Mouse (Mus musculus) limb, embryonic 11.5 days (tissue): ENCODE data around the gene Cenpf. TPM values are rescaled to one million over a fixed set of nuclear protein-coding genes. Genes with fewer than 3 reads are reported as not detected.

Source experiments
- ATAC-seq: fragments of 200-750 bp; cut with Nextera tagmentation; 2 replicates; pipeline ENCODE4 v1.8.0; 2017; ENCODE audit warnings: low read depth; ENCODE audit not compliant: insufficient number of reproducible peaks, low FRiP score, low TSS enrichment
- DNase-seq: peaks from one replicate; pipeline ENCODE4 v3.0.0-alpha.2; 2015; ENCODE audit warnings: low spot score
- H3K27ac ChIP-seq: fragments of 300-500 bp; sonication (generic); replicated peaks from 2 replicates; pipeline ENCODE4 v1.5.1; 2014; ENCODE audit warnings: low read depth, mild to moderate bottlenecking, low read length
- H3K27me3 ChIP-seq: fragments of 300-500 bp; sonication (generic); 2 replicates; pipeline ENCODE4 v1.6.1; 2014; ENCODE audit warnings: mild to moderate bottlenecking, low read length, mixed read lengths; ENCODE audit not compliant: control insufficient read depth, insufficient read depth
- H3K36me3 ChIP-seq: fragments of 300-500 bp; sonication (generic); 2 replicates; pipeline ENCODE4 v1.6.1; 2014; ENCODE audit warnings: mild to moderate bottlenecking, low read length, moderate library complexity, mixed read lengths; ENCODE audit not compliant: control insufficient read depth, insufficient read depth
- H3K4me1 ChIP-seq: fragments of 300-500 bp; sonication (generic); 2 replicates; pipeline ENCODE4 v1.6.1; 2014; ENCODE audit warnings: low read length, mixed read lengths; ENCODE audit not compliant: control insufficient read depth, insufficient read depth
- H3K4me2 ChIP-seq: fragments of 300-500 bp; sonication (generic); 2 replicates; pipeline ENCODE4 v1.6.1; 2014; ENCODE audit warnings: low read depth, mild to moderate bottlenecking, moderate library complexity; ENCODE audit not compliant: severe bottlenecking
- H3K4me3 ChIP-seq: fragments of 300-500 bp; sonication (generic); 2 replicates; pipeline ENCODE4 v1.5.1; 2014; ENCODE audit warnings: low read depth, low read length
- H3K9ac ChIP-seq: fragments of 300-500 bp; sonication (generic); 2 replicates; pipeline ENCODE4 v1.6.1; 2014; ENCODE audit warnings: mild to moderate bottlenecking, low read length
- H3K9me3 ChIP-seq: fragments of 300-500 bp; sonication (generic); 2 replicates; pipeline ENCODE4 v1.6.1; 2016; ENCODE audit warnings: low read length; ENCODE audit not compliant: control insufficient read depth
- WGBS: fragments of 180-500 bp; shearing (Covaris S2); extraction: QIAGEN DNeasy Blood & Tissue Kit; methylation state at CpG from one replicate; pipeline ENCODE4 v1.1.7; 2014; 5-methylcytosine and 5-hydroxymethylcytosine counted together
- polyA plus RNA-seq: library from polyadenylated mRNA; unstranded; fragments of >200 nt; fragmentation: Nextera tagmentation; extraction: Ambion mirVana; gene quantifications from 2 replicates; pipeline ENCODE4 v1.2.1, GENCODE M21; 2014

The Cenpf gene
- polyA plus RNA-seq, 1 experiment from 2014 or later: 96.7 TPM

DNA sequence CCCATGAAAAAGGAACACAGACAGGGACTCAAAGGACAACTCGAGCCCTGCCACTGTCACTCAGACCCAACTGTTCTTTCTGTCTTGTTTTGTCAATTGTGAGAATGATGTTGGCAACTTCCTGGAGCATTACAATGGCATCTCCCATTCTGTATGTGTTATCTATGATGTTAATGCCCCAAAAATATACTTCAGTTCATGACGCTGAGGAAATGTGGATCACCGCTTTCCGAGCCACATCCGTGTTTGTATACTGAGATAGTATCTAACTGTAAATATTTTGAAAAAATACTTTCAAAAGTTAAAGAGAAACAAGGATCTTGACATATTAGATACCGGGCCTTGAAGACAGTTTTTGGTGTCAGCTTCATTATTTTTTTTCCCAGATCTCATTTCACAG is 1.9 kb downstream of the Cenpf start:
- H3K9ac ChIP-seq: no peak overlapping the region
- ATAC-seq: no peak
- no peaks in the 10 kb centered on the region for H3K9me3 ChIP-seq
- H3K4me2 ChIP-seq: peak overlapping the region; percentile 18
- WGBS: 89% methylated on average over 6 of the region's 6 CpGs
- no peak overlapping the region for H3K27ac ChIP-seq
- no peak overlapping the region for H3K4me3 ChIP-seq
- peaks cover 14% of the 10 kb centered on the region; the same call in 1 of the 2 replicates for H3K36me3 ChIP-seq
- no peak for DNase-seq
- H3K27me3 ChIP-seq: no peaks in the 10 kb centered on the region
- H3K4me1 ChIP-seq: peaks cover 6% of the 10 kb centered on the region

DNA sequence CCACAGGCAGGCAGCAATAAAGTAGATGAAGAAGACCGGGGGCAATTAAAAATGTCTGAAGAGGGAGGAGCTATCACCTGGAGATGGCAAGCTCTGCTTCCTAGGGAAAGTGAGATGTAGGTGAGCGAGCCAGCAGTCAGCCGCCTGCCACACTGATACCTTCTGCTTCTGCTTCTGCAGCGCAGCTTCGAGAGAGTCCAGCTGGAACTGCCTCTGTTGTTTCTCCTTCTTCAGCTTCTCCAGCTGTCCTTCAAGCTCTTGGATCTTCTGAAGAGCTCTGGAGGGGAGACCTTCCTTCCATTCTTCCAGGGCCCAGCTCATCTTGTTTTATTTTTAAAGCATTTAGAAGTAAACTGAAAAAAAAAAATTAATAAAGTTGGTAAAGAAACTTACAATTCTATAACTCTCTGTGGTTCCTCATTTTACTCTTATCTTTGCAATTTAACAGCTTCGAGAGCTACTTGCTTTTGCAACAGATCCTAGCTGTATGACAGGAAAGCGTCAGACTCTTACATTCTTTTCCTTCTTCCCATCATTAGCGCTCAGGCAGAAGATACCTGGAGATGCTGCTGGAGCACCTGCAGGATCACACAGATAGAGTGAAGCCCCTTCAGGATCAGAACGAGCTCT is 3.0 kb downstream of the Cenpf start:
- no peaks in the 10 kb centered on the region for H3K27me3 ChIP-seq
- no peak overlapping the region for H3K4me3 ChIP-seq
- no peak overlapping the region for H3K9ac ChIP-seq
- DNase-seq (no peak), ATAC-seq (no peak)
- WGBS: 92% methylated on average over 9 of the region's 9 CpGs
- peaks cover 14% of the 10 kb centered on the region; the same call in 1 of the 2 replicates for H3K36me3 ChIP-seq
- H3K4me2 ChIP-seq: no peak overlapping the region
- H3K4me1 ChIP-seq: peaks cover 6% of the 10 kb centered on the region
- no peaks in the 10 kb centered on the region for H3K9me3 ChIP-seq
- no peak overlapping the region for H3K27ac ChIP-seq

DNA sequence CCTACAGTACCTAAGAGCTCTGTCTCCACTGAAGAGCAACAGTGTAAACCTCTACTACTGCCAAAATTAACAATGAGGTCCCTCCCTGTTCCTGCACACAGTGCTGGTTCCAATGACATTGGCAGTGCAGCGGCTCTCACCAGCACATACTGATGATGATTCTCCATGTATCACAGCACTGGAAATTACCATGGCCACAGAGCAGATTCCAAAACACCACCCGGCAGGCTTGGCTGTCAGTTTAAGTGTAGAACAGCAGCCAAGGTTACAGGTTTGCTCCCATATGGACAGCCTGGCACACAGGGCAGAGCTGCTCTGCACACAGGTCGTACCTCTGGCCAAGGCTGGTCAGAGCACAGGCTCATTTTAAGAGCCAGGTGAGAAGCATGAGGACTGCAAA is 8.3 kb downstream of the Cenpf start:
- Histone ChIP-seq H3K4me3 (no peak overlapping the region), H3K27ac (no peak overlapping the region), H3K27me3 (no peaks in the 10 kb centered on the region), H3K9ac (no peak overlapping the region), H3K9me3 (no peaks in the 10 kb centered on the region), H3K36me3 (peaks cover 24% of the 10 kb centered on the region), H3K4me2 (no peak overlapping the region), H3K4me1 (no peaks in the 10 kb centered on the region)
- ATAC-seq (no peak), DNase-seq (no peak)
- WGBS: 93% methylated on average over 3 of the region's 3 CpGs

DNA sequence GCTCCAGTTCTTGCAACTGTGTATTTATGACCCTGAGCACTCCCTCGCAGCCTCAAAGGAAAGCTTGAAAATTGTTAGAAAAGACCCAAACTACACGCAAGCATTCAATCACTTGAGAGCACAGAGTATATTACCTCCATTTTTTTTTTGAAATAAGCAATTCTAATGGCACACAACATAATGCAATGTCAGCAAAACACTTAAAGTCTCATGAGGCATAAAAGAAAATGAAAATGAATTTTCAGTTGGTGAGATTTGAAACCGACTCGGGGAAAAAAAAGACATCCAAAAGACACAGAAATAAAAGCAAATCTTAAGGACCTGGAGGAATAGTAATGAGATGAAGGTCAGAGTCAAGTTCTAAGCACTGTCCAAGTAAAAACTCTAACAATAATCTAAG is 11.9 kb downstream of the Cenpf start:
- H3K4me1 ChIP-seq: no peaks in the 10 kb centered on the region
- H3K36me3 ChIP-seq: peaks cover 12% of the 10 kb centered on the region
- ATAC-seq (no peak), DNase-seq (no peak)
- H3K9ac ChIP-seq: no peak overlapping the region
- H3K4me3 ChIP-seq: no peak overlapping the region
- H3K27me3 ChIP-seq: no peaks in the 10 kb centered on the region
- H3K27ac ChIP-seq: no peak overlapping the region
- no peaks in the 10 kb centered on the region for H3K9me3 ChIP-seq
- H3K4me2 ChIP-seq: no peak overlapping the region
- WGBS: 91% methylated on average over 4 of the region's 4 CpGs

DNA sequence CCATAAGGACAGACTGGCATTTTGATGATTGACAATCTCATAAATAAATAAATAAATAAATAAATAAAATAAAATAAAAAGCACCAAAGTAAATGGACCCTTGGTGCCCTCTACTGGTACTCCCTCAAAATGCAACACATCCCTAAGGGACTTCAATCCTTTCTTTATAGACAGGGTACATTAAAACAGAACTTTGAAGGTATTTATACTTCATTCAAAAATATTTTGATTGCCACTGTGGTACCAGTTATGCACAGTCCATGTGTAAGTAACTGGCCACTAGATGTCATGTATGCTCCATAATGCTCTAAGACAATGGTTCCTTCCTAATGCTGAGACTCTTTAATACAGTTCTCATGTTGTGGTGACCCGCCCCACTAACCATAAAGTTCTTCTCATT is 12.5 kb downstream of the Cenpf start:
- Histone ChIP-seq H3K4me1 (no peaks in the 10 kb centered on the region), H3K36me3 (peaks cover 12% of the 10 kb centered on the region), H3K27ac (no peak overlapping the region), H3K4me3 (no peak overlapping the region), H3K27me3 (no peaks in the 10 kb centered on the region), H3K4me2 (no peak overlapping the region), H3K9ac (no peak overlapping the region), H3K9me3 (no peaks in the 10 kb centered on the region)
- no peak for ATAC-seq
- WGBS: 93% methylated on average over 1 of the region's 1 CpGs
- no peak for DNase-seq

DNA sequence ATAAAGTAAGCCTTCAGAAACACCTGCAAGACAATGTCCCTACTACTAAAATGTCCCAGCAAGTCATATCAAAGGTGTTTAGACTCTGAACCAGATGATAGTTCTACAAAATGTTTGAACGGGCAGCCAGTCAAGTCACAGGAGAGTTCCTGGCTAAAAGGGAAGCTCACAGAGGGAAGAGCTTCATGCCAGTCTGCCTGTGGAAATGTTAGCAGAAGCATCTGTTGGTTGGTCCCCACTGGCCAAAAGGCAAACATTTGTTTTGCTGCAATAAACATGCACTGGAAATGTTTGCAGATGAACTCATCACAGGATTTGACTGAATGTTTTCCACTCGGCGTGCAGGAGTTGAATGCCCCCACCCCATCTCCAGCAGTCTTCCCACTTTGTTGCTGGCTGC is 21.9 kb downstream of the Cenpf start:
- H3K4me3 ChIP-seq: no peak overlapping the region
- 90% methylated on average over 3 of the region's 3 CpGs for WGBS
- H3K36me3 ChIP-seq: peaks cover 8% of the 10 kb centered on the region
- H3K4me1 ChIP-seq: no peaks in the 10 kb centered on the region
- H3K4me2 ChIP-seq: no peak overlapping the region
- no peak overlapping the region for H3K27ac ChIP-seq
- no peak for ATAC-seq
- no peak for DNase-seq
- H3K9me3 ChIP-seq: no peaks in the 10 kb centered on the region
- H3K27me3 ChIP-seq: no peaks in the 10 kb centered on the region
- no peak overlapping the region for H3K9ac ChIP-seq

DNA sequence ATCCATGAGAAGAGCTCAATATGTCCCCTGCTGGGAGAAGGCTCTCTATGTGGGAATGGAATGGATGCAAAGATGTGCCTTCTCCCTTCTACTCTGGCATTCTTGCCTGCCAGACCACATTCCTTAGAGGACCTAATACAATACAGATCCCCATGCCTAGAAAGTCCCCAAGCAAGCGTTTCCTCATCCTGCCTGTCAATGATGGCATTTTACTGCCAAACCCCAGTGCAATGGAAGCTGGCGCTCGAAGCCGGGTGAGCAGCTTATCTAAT is 23.1 kb downstream of the Cenpf start:
- no peaks in the 10 kb centered on the region for H3K27me3 ChIP-seq
- H3K4me1 ChIP-seq: no peaks in the 10 kb centered on the region
- no peak for ATAC-seq
- no peak overlapping the region for H3K27ac ChIP-seq
- no peak overlapping the region for H3K9ac ChIP-seq
- no peak for DNase-seq
- H3K36me3 ChIP-seq: peaks cover 8% of the 10 kb centered on the region
- no peak overlapping the region for H3K4me2 ChIP-seq
- H3K4me3 ChIP-seq: no peak overlapping the region
- WGBS: 88% methylated on average over 4 of the region's 4 CpGs
- H3K9me3 ChIP-seq: no peaks in the 10 kb centered on the region

DNA sequence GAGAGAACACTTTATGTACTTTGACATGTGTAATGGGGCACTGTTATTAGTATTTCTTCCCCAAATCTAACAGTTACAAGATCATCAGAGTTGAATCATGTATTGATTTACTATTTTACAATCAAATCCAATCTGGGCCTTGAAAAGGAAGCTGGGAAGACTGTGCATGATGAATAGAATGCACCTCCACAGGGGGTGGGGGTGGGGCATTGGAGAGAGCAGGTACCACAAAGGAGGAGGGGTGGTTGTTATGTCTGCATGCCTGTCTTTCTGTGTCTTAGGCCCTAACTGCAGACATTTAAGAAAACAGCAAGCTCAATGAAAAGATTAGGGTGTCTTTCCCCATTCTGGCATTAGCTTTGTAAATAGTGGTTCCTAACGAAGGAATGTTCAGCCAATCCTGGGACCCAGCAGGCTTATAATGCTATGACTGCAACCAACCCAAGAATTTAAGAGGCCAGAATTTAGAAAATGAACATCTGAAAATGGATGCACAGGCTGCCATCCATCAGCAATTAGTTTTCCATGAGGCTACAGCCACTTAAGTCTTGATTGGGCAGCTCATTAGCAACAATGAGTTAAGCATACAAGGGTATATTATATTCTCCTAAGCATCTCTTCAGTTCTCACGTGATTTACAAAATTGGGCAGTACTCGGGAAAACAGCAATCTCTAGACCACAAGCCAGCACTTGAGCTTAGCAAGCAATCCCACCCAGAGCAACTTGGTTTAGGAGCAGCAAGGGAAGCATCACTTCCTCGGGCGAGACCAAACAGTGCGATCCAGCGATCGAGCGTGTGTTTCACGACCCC is 23.6 kb downstream of the Cenpf start:
- no peak overlapping the region for H3K4me2 ChIP-seq
- DNase-seq (no peak), ATAC-seq (no peak)
- H3K4me1 ChIP-seq: no peaks in the 10 kb centered on the region
- H3K4me3 ChIP-seq: no peak overlapping the region
- no peak overlapping the region for H3K9ac ChIP-seq
- no peaks in the 10 kb centered on the region for H3K27me3 ChIP-seq
- no peaks in the 10 kb centered on the region for H3K9me3 ChIP-seq
- 90% methylated on average over 10 of the region's 10 CpGs for WGBS
- no peak overlapping the region for H3K27ac ChIP-seq
- H3K36me3 ChIP-seq: peaks cover 8% of the 10 kb centered on the region

DNA sequence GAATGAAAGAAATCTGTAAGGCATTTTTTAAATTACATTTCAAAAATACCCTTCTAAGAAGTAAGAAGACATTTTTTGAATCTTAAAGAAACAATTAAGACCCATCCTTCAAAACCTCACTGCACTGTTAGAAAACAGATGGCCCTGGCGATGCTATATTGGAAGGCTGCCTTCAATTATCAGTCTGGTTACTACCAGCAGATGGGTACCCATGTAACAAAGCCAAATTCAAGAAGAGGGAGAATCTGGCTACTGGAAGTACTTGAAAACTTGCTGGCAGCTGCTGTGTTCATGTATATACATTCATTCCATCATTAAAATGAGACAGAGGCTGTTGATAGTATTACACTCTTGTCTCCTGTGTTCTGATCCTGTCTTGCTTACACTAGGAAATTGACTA is 24.4 kb downstream of the Cenpf start:
- Histone ChIP-seq H3K9ac (no peak overlapping the region), H3K4me3 (no peak overlapping the region), H3K4me1 (no peaks in the 10 kb centered on the region), H3K27me3 (no peaks in the 10 kb centered on the region), H3K36me3 (peaks cover 12% of the 10 kb centered on the region), H3K27ac (no peak overlapping the region), H3K4me2 (no peak overlapping the region), H3K9me3 (no peaks in the 10 kb centered on the region)
- 79% methylated on average over 1 of the region's 1 CpGs for WGBS
- ATAC-seq (no peak), DNase-seq (no peak)
